Mouse (Mus musculus): Measurements from ENCODE around the gene Frmd6.

The Frmd6 gene

GRCm38 (mm10) chr12:70855678-70856077, 30.4 kb downstream of the Frmd6 start:
- DNase-seq: no peak

DNA sequence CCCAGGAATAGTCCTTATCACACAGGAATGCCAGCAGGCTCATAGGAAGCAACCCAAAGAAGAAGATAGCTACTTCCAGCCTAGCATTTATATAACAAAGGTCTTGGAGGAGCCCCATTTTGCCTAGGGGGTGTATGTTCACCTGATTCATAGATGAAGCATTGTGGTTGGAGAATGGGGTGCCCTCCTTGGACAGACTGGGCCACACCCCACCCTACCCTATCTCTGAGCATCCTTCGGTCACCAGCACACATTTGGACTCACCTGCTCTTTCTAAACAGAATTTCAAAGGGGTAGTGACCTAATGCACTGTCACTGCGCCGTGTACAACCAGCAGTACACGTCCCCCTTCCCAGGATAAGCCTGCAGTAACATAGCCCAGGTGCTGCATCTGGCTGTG, 31.5 kb downstream of the Frmd6 start:
- no peak for DNase-seq

DNA sequence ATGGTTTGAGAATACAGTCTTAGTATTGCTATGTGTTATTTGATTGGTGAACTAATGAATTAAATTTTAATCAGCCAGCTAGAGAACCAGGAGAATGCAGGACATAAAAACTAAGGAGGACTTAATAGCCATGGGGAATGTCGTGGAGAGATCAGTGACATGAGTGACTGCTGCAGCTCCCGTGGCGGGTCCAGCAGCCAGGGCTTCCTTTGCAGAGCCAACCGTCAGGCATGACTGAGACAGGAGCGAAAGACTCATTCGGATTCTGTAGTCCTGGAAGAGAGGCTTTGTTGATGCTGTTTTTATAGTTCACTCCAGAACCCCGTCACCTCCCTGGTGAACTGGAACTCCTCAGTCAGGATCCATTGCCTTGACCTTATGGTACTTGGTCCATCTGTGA, 38.0 kb downstream of the Frmd6 start:
- DNase-seq: no peak

- DNase-seq: no peak
Measured at GRCm38 (mm10) chr12:70867780-70868179, 42.5 kb downstream of the Frmd6 start.

GRCm38 (mm10) chr12:70868190-70868987, 43.1 kb downstream of the Frmd6 start:
- no peak for DNase-seq

DNA sequence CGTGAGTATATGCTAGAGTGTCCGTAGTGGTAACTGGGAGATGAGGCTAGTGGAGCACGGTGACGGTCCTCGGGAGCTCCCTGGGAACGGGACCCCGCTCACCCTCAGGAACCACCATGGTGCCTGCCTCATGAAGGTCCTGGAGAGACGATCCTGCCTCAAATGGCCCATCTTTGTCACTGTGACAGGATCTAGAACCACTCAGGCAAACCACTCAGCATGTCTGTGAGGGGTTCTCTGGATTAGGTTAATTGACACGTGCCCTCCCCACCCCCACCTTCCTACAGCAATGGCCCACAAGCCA, 43.6 kb downstream of the Frmd6 start:
- no peak for DNase-seq

DNA sequence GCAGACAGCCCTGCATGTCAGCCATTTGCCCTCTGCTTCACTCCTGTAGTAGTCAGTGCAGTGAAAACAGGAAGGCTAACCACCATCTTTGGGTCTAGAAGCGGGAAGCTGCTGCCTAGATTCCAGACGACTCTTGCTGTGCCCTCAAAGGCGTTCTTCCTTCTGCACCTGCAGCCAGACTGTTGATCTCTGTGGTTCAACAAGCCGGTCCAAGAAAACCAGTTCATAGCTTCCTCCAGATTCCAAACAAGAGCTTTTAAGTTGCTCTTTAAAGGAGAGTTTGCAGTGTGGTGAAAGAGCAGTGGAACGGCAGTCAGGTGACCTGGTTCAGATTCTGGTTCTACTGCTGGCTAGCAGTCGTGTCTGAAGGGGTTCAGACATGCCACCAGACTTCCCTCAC, 48.2 kb downstream of the Frmd6 start:
- DNase-seq: no peak

GRCm38 (mm10) chr12:70876270-70876998, 51.1 kb downstream of the Frmd6 start:
- peak; percentile 37 for DNase-seq

DNA sequence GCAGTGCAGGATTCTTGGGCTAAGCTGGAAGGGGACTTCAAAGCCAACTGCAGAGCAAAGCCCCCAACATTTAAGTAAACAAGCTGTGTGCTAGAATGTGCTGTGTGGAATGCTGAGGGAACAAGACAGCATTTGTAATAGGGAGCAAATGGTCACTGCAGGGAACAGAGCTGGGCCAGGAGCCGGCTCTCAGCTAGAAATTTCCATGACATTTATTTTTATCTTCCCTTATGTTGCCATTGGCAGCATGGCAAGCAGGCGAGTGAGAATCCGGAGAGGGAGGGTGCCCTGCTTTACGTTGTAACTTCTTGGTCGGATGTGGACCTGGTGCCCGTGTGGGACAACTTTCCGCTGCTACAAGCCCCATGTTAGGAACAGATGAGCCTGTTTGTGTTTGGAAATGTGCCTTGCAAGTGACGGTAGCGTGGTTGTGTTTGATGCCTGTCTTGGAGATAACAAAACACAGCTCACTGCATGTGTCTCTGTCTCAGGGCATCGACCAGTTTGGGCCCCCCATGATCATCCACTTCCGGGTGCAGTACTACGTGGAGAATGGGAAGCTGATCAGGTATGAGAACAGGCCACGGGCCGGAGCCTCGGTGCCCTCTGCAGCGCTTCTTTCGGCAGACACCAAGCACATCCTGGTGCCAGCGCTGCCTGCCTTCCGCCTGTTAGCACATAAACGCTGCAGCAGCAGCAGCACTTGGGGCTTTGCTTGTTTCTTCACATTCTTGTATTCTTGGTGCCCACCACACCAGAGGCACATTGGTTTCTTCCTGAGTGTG, 52.8 kb downstream of the Frmd6 start:
- DNase-seq: peak; percentile 91

DNA sequence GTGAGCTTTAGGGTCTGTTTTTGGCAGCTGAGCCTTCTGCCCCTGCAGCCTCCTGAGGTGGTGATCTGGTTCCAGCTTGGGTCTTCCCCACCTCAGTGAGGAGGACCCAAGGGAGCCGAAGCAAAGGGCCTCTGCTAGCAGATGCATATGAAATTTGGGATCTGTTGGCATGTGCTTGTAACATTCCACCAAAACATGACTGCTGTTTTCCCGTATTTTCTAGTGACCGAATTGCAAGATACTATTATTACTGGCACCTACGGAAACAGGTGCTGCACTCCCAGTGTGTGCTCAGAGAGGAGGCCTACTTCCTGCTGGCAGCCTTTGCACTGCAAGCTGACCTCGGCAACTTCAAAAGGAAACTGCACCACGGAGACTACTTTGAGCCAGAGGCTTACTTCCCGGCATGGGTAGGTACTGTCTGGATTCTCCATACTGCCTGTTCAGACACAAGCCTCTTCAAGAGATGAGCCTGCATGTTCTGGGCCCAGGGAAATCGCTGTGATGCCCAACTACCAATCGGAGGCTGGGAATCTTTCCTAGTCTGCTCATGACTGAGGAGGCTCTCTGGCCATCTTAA, 55.2 kb downstream of the Frmd6 start:
- DNase-seq: peak; percentile 58

DNA sequence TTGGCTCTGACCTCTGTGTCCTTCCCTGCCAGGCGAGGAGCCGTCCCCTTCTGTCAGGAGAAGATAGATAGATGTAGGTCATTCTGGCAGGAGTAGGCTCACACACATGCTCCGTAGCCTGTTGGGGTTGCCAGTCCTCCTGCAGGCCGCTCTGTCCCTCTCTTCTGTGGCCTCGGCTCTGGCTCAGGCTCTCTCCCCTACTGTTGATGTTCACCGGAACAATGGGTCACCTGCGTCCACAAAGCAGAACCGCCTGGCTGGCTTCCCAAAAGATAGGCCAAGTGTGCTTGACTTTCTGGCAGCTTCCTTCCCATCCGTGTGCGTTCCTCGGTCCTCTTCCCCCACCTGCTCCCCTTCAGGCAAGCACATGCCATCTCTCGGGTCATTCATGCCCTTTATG, 56.0 kb downstream of the Frmd6 start:
- peak; percentile 99 for DNase-seq

- peak; percentile 90 for DNase-seq
Measured at GRCm38 (mm10) chr12:70881854-70882253, 56.5 kb downstream of the Frmd6 start.

GRCm38 (mm10) chr12:70883141-70883540, 57.8 kb downstream of the Frmd6 start:
- DNase-seq: no peak

GRCm38 (mm10) chr12:70884113-70884512, 58.8 kb downstream of the Frmd6 start:
- DNase-seq: no peak

- DNase-seq: no peak
Measured at GRCm38 (mm10) chr12:70884973-70885372, 59.7 kb downstream of the Frmd6 start.

- DNase-seq: no peak
Measured at GRCm38 (mm10) chr12:70885576-70885975, 60.3 kb downstream of the Frmd6 start.

GRCm38 (mm10) chr12:70890405-70890804, 65.1 kb downstream of the Frmd6 start:
- no peak for DNase-seq

DNA sequence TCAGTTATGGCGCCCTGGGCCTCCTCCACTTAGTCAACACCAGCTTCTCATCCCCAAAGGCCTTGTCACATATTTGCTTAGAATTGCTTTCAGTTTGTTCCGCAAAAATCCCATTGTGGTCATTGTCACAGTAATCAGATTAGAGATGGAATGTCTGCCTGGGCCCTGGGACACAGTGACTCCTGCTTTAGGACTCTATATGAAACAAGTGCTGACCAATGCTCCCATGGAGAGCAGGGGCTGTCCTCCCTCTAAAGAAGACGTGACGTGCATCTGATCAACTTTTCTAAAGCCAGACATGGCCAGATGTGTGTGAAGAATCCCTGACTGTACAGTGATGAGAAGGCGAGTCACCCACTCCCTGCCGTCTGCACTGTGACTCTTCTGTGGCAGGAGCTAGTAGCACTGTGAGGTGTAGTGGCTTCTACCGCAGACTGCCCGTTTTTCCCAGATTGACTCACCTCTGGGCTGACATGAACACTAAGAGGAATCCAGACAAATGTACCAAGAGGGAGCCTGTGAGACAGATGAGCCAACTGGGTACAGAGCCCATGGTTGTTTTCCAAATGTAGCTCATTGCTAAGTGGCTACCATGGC, 65.7 kb downstream of the Frmd6 start:
- no peak for DNase-seq

DNA sequence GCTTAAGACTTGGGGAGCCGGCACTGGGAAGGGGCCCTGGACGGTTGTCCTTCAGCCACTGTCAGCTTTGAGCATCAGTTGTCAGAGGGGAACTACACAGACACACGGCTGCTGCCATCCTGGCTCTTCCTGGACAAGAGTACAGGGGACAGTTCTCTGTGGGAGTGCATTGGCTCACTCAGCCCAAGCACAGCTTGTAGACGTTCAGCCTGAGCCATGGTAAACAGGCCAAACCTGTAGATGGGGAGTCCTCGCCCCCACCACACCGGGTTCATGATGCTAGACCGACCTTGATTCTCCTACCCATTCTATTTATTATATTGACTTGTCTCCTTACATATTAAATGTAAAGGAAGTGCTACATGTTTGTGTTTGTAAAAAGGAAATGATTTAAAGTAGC, 70.0 kb downstream of the Frmd6 start:
- peak; percentile 47 for DNase-seq

GRCm38 (mm10) chr12:70896068-70896467, 70.8 kb downstream of the Frmd6 start:
- DNase-seq: no peak

GRCm38 (mm10) chr12:70897434-70897833, 72.1 kb downstream of the Frmd6 start:
- no peak for DNase-seq

GRCm38 (mm10) chr12:70898450-70898849, 73.1 kb downstream of the Frmd6 start:
- no peak for DNase-seq

DNA sequence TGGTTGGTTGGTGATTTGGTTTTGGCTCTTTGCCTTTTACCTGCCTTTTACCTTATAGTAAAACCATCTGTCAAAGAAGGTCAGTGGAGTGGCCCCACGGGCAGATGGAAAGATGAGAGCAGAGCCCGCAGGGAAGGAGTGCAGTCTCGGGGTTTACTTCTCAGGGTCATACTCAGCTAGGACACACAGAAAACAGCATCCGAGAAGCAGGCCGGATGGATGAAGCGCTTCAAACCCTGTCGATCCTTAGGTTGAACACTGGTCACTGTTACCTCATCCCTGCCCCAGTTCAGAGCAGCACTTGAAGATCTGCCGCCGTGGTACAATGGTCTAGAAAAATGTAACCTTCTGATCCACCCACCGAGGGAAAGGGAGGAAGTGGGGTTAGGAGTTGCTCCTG, 79.2 kb downstream of the Frmd6 start:
- DNase-seq: no peak
